Mouse (Mus musculus) mouse trophoblast stem cell (cell line): Measurements from ENCODE around the gene Palm.

Experiments used
- in situ Hi-C, 2 experiments: fragments of 300-500 bp; cut with MseI, MboI; formaldehyde crosslinking; loops; 2 replicates in 1 of 2; 3 replicates in 1 of 2; pipeline ENCODE4 v1.15.1; 2025

Gene Palm

GRCm38 (mm10) chr10:79797326-79797725, 4.0 kb downstream of the Palm start:
- in situ Hi-C loops = no loop called here

- in situ Hi-C loops = no loop called here
These were observed 5.0 kb downstream of the Palm start for GRCm38 (mm10) chr10:79798289-79798928.

- in situ Hi-C loops = no loop called here
These were observed 7.1 kb downstream of the Palm start for GRCm38 (mm10) chr10:79800508-79800907.

- in situ Hi-C loops = no loop called here
These were observed 8.5 kb downstream of the Palm start for GRCm38 (mm10) chr10:79801837-79802236.

- in situ Hi-C loops = no loop called here
These were observed 9.1 kb downstream of the Palm start for GRCm38 (mm10) chr10:79802331-79802971.

GRCm38 (mm10) chr10:79803716-79804323, 10.4 kb downstream of the Palm start:
- in situ Hi-C loops = no loop called here

GRCm38 (mm10) chr10:79805636-79806035, 12.3 kb downstream of the Palm start:
- in situ Hi-C loops = no loop called here

GRCm38 (mm10) chr10:79806331-79806730, 13.0 kb downstream of the Palm start:
- in situ Hi-C loops = no loop called here

- in situ Hi-C loops = no loop called here
These were observed 13.6 kb downstream of the Palm start for GRCm38 (mm10) chr10:79806972-79807371.

GRCm38 (mm10) chr10:79807826-79808225, 14.5 kb downstream of the Palm start:
- in situ Hi-C loops = no loop called here

GRCm38 (mm10) chr10:79808728-79809127, 15.4 kb downstream of the Palm start:
- in situ Hi-C loops = no loop called here

- in situ Hi-C loops = no loop called here
These were observed 18.6 kb downstream of the Palm start for GRCm38 (mm10) chr10:79811736-79812637.

- in situ Hi-C loops = no loop called here
These were observed 21.0 kb downstream of the Palm start for GRCm38 (mm10) chr10:79814271-79814842.

- in situ Hi-C loops = no loop called here
These were observed 22.5 kb downstream of the Palm start for GRCm38 (mm10) chr10:79815671-79816494.

GRCm38 (mm10) chr10:79817111-79817510, 23.7 kb downstream of the Palm start:
- in situ Hi-C loops = no loop called here

- in situ Hi-C loops = no loop called here
These were observed 24.9 kb downstream of the Palm start for GRCm38 (mm10) chr10:79818225-79818624.

GRCm38 (mm10) chr10:79819606-79820005, 26.2 kb downstream of the Palm start:
- in situ Hi-C loops = no loop called here

- in situ Hi-C loops = no loop called here
These were observed 26.9 kb downstream of the Palm start for GRCm38 (mm10) chr10:79820277-79820676.

- in situ Hi-C loops = no loop called here
These were observed 27.4 kb downstream of the Palm start, which contains the start of gene Misp for GRCm38 (mm10) chr10:79820782-79821181. Misp (plus strand) TSS chr10:79820989.

- in situ Hi-C loops = no loop called here
These were observed 28.4 kb downstream of the Palm start for GRCm38 (mm10) chr10:79821731-79822130.

GRCm38 (mm10) chr10:79822372-79822771, 29.0 kb downstream of the Palm start:
- in situ Hi-C loops = no loop called here
